Mouse (Mus musculus): ENCODE results near the gene Nme8.

Nme8 gene

DNA sequence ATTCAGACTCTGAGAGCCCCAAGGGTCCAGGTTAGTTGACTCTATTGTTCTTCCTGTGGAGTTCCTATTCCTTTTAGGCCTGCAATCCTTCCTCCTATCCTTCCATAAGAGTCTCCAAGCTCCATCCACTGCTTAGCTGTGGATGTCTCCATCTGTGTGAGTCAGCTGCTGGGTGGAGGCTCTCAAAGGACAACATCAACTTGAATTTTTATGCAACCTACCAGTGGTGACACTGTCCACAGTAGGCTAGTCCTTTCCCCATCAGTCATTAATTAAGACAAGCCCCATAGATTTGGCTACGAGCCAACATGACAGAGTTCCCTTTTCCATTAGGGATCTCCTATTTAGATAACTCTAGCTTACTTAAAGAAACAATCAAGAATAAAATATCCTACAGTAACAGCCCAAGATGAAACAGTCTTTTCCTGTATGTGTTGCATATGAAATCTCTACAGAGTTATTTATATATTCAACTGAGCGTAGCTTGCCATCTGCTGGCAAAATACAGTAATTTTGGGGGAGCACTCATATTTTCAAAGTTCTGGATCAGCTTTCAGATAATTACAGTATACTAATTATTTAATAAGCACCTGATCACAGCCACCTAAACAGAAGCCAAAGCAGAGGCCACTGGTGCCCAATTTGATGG is 57.3 kb downstream of the Nme8 start:
- DNase-seq (ENCODE audit: low spot score): no peak

DNA sequence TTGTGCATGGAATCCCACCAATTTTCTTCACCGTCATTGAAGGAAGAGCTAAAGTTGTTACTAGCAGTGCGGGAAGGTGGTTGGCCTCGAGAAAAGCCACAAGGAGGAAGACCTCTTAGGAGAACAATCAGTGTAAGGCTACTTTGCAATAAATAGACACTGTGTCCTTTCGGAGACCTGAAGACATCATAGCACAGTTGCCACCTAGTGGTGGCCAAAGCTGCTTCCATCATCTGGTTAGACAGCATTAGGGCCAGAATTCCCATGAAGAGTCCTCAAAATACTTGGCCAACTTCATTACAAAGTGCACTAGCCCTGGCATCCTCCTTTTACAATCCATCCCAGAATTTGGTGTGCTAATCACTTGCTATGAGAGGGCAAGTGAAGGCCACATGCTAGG is 61.5 kb downstream of the Nme8 start:
- no peak for DNase-seq (ENCODE audit: low spot score)

DNA sequence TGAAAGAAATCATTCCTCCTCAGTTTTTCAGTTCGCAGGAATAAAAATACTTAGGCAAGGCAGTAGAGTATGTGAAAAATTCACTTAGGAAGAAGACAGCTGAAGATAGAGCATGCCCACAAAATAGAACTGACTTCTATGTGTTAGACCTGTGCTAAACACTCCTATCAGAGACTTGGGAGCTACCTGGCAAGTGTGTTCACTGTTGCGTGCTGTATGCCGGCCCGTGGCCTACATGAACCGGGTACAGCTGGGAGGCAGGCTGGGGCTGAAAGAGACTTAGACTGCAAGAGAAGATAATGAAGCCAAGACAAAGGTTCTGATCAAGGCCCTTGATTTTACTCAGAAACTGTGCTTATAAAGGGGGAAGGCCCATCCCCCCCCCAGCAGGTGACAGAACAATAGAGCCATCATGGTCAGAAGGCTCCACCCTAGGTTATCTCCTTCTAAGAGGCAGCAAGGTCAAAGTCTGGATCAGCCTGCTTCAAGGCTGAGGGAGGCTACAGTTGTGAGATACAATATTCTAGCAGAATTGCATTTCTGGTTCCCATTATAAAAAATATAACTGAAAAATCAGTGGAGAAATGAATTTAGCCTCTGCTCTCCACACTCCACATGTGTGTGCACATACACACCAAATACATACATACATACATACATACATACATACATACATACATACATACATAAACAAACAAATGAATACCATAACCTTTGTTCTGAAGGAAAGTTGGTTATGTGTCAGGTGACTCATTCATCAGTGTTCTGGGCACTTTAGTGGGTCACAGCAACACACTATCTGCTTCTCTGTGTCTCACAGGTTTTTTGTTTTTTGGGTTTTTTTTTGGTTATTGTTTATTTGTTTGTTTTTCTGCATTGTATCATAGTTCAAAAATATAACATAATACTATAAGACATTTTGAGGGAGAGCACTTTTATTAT is 66.6 kb downstream of the Nme8 start:
- DNase-seq (ENCODE audit: low spot score): no peak

GRCm38 (mm10) chr13:19626473-19626872 is 71.1 kb downstream of the Nme8 start:
- DNase-seq (ENCODE audit: low spot score): no peak

DNA sequence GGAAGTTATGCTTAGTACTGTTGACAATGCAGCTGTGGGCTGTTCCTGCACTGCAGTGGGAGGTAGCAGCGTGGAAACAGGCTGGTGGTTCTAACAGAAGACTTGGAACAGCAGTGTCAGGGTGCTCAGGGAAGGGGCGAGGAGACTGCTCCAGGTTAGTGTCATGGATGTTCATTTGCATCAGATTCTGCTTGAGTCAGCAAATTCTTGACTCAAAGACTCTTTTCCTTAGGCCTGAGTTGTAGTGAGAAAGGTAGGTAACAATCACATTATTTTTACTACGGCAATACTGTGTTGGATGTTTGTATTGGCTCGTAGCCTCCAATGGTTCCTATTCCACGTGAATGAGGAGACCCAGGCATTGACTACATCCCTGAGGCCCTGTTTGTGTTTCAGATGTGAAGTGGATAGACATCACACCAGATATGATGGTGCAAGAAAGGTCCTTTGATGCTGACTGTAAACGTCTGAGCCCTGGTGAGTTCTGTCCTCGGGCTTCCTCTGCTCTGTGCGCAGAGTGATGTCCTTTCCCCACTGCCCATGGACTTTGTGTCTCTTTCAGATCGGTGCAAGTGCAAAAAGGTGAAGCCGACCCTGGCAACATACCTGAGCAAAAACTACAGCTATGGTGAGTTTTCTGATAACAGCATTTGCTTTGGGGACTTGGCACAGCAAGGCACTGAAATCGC is 72.8 kb downstream of the Nme8 start:
- DNase-seq (ENCODE audit: low spot score): no peak

DNA sequence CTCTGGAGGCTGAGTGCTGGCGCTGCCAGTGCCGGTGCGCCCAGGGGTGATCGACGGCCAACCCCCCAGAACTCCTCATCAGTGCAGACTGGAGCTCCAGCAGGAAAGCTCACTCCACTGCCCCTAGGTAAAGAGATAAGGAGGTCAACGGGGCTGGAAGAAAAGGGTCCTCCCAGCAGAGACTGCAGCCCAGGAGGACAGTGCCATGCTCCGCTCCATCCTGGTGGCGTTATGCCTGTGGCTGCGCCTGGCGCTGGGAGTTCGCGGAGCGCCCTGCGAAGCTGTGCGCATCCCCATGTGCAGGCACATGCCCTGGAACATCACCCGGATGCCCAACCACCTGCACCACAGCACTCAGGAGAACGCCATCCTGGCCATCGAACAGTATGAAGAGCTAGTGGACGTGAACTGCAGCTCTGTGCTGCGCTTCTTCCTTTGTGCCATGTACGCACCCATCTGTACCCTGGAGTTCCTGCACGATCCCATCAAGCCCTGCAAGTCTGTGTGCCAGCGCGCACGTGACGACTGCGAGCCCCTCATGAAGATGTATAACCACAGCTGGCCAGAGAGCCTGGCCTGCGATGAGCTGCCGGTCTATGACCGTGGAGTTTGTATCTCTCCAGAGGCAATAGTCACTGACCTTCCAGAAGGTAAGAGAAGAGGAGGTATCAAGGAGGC is 74.2 kb downstream of the Nme8 start:
- DNase-seq (ENCODE audit: low spot score): peak; percentile 14

DNA sequence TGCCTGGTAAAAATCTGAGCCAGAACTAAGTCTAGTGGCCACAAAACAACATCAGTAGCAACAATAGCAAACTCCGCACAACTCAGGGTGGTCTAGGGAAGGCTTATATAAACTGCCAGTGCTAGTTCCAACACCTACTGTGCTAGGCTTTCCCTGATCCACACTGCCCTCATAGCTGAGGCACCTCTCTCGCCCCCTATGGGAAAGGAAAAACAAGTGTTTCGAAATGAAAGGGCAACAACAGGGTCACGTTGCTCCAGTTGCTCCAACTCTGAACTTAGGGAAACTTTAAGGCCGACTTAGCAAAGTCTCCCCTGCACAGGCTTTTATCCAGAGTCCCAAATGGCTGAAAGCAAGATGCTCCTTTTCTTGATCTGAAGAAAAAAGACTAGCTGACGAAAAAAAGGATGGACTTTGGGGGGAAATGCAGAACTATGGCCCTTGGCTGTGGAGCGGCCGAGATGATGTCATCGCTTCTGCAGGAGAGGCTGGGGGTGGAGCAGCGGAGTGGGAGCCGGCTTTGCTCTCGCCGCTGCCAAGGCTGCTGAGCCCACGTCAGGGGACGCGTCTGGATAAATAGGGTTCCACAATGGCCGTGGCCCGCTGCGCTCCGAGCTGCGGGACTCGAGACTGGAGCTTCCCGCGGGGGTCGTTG is 74.9 kb downstream of the Nme8 start, which contains the start of gene Sfrp4:
TSS of gene Sfrp4 (plus strand) at position 532 of the 655 bp plus-strand sequence.
- peak; percentile 51 for DNase-seq (ENCODE audit: low spot score)

DNA sequence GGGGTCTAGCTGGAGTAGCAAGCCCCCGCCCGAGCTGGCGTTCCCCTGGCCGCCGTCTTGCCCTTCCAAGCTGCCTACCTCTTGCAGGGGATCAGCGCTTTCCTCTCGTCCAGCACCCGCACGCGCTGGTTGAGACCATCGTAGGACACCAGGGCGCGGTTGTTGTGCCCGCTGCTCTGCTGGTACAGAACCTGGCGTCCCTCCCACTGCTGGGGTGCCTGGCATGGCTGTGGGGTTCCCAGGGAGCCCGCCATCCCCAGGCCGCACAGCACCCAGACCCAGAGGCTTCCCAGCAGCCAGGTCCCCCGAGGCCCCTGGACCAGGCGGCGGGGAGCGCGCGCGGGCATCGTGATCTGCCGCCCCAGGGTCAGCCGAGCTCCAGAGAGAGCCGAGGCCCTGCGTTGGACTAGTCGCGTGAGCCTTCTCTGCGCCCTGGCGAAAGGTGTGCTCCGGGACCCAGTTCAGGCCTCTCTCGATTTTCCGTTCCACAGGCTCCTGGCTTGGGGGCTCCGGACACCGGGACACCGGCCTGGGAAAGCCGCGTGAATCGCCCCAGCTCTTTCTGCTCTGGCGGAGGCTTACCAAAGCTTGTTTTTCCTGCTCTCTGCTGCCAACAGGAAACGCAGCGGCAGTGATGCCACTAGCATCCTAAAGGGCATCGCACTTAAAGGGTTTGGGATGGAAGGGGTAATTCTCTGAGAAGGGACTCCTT is 78.2 kb downstream of the Nme8 start, which contains the start of gene Epdr1:
TSS of gene Epdr1 (minus strand) at position 712 of the 712 bp plus-strand sequence.
- DNase-seq (ENCODE audit: low spot score): peak; percentile 73

GRCm38 (mm10) chr13:19618841-19619215 is 78.8 kb downstream of the Nme8 start:
- no peak for DNase-seq (ENCODE audit: low spot score)

GRCm38 (mm10) chr13:19618081-19618480 is 79.5 kb downstream of the Nme8 start:
- DNase-seq (ENCODE audit: low spot score): no peak

- no peak for DNase-seq (ENCODE audit: low spot score)
Measured at GRCm38 (mm10) chr13:19614311-19614710, 83.3 kb downstream of the Nme8 start.

- no peak for DNase-seq (ENCODE audit: low spot score)
Measured at GRCm38 (mm10) chr13:19613426-19613825, 84.2 kb downstream of the Nme8 start.

GRCm38 (mm10) chr13:19612963-19613362 is 84.6 kb downstream of the Nme8 start:
- DNase-seq (ENCODE audit: low spot score): no peak

DNA sequence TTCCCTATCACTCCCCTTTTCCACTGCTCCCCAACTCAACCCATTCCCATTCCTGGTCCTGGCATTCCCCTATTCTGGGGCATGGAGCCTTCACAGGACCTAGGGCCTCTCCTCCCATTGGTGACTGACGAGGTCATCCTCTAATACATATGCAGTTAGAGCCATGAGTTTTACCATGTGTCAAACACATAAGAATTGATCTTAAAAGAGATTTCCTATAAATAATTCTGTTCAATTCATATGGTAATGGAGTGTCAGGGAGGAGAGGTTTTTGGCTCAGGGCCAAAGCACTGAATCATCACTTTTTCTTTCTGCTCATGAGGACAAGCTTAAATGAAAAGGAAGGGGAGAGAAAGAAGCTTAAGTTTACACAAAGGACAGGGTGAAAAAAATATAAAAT is 85.2 kb downstream of the Nme8 start:
- DNase-seq (ENCODE audit: low spot score): no peak

GRCm38 (mm10) chr13:19608120-19608519 is 89.5 kb downstream of the Nme8 start:
- DNase-seq (ENCODE audit: low spot score): no peak

DNA sequence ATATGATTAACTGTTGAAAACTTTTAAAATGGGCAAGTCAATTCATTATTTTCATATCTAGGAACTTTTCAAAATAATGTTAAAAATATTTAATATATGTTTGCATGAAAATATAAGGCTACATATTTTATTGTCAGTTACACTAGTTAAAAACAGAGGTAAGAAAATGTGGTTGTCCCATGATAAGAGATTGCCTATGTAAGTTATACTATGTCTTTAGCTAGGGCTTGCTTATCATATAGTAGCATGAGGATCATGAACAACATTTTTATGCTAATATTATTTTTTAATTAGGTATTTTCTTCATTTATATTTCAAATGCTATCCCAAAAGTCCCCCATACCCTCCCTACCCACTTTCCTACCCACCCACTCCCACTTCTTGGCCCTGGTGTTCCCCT is 92.7 kb downstream of the Nme8 start:
- no peak for DNase-seq (ENCODE audit: low spot score)

GRCm38 (mm10) chr13:19603719-19604118 is 93.9 kb downstream of the Nme8 start:
- no peak for DNase-seq (ENCODE audit: low spot score)

- no peak for DNase-seq (ENCODE audit: low spot score)
Measured at GRCm38 (mm10) chr13:19602531-19602930, 95.1 kb downstream of the Nme8 start.

DNA sequence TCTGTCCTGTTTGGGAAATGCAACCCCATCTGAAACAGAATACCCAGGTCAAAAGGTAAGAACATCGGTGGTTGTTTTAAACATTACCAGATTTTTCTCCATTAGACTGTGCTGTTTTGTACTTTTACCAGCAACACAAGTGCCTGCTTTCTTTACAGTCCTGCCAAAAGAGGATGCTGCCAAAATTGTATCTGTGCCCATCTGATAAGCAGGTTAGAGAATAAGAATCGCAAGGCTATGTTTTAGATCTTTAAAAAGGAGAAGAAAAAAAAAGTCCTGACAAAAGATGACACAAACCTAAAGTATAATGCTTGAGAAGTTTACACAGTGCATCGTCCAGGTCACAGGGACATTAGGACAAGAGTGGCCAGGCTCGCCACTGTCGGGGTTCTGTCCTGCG is 98.4 kb downstream of the Nme8 start:
- no peak for DNase-seq (ENCODE audit: low spot score)

GRCm38 (mm10) chr13:19595141-19595540 is 102.5 kb downstream of the Nme8 start:
- DNase-seq (ENCODE audit: low spot score): no peak

Data from ovary, postnatal 36 days (tissue).